Mouse (Mus musculus): ENCODE data around the gene Higd1b.
A peak's percentile ranks its signal among the peaks of the same experiment; 100 is the strongest.

The Higd1b gene

DNA sequence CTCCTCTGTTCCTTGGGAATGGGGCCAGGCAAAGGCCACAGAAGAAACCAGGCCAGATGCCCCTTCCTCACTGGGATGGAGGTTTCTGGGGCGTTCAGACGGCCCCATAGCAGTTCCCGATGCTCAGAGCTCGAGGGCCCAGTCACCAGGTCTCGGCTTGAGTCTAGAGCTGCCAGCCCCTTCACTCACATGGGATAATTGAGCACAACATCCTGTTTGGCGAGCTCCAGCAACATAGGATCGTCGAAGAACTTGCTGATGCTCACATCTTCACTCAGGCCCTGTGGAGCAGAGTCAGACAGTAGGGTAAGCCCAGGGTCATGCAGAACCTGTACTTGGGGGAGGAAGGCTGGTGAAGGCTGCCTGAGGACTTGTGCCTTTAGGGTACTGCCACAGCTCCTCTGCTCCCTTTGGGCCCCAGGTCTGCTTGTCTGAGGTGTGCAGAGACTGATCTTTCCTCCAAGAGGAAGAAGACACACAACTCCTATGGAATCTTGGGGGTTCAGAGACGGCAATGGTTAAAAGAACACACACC lies 3.0 kb downstream of the Higd1b start:
- no peak for DNase-seq

DNA sequence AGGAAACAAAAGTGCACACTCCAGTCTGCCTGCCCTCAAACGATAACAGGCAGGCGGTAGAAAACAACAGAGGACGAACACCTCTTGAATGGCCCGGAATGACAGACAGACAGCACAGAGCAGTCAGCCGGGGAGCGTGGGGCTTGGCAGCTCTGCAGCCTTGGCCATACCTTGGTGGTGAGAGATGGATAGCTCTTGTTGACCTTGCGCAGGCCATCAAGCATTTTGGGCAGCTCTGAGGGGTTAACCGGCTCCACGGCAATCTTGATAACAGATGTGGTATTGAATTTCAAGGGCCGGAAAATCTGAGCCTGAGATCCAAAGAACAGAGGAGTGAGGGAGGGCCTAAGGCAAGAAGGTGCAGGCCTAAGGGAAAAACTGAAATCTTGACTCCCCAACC lies 10.3 kb downstream of the Higd1b start:
- DNase-seq, result no peak

GRCm38 (mm10) chr11:102851883-102852282 lies 16.2 kb downstream of the Higd1b start:
- DNase-seq, result peak; percentile 77

GRCm38 (mm10) chr11:102853760-102854159 lies 18.1 kb downstream of the Higd1b start:
- DNase-seq, result no peak

DNA sequence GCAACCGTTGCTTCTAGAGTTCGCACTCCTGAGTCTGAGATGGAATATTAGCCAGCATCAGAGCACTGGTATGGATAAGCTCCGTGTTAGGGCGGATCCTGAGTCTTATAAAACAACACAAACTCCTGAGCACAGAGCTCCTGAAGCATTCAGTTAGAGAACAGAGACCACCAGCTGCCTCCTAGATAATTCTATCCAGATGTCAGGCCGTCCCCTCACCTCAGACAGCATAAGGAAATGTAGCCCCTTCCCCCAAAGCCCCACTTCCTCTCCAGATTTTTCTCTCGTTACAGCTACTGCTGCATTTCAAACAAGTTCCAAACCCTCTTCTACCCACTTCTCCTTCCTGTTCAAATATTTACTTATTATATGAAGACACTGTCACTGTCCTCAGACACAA lies 20.3 kb downstream of the Higd1b start:
- DNase-seq, result no peak

DNA sequence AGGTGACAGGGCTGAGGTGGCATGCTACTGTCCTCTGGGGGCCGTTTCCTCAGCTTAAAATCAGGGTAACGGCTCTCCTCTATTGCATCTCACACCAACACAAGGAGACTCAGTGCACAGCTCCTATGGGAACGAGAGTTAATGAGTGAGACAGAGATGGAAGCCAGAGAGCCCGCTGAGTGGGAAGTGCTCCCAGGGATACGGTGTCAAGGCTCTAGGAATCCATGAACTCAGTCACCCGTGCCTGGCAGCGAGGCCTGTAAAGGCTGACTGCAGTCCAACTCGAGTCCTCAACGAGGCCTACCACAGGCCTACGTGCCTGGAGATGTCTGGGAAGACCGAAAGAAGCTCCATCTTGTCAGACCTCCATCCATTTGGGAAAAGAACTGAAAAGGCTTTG lies 23.3 kb downstream of the Higd1b start:
- DNase-seq, result no peak

DNA sequence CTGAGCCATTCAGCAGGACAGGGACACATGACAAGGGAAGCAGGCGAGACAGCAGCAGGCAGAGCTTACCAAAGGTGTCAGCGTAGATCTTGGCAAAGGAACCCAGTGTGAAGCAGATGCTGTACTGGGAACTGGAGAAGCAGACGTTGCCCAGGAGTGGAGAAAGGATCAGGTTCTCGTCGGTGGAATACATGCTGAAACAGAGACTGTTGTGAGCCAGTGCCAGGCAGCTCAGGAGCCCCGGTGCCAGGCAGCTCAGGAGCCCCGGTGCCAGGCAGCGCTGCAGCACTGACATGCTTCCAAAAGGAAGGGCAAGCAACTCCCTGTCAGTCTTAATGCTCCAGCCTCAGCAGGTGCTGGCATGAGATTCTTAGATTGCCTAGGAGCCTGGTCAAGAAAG lies 24.3 kb downstream of the Higd1b start:
- DNase-seq, result no peak

- peak; percentile 82 for DNase-seq
Measured at GRCm38 (mm10) chr11:102864272-102864671, 28.6 kb downstream of the Higd1b start.

DNA sequence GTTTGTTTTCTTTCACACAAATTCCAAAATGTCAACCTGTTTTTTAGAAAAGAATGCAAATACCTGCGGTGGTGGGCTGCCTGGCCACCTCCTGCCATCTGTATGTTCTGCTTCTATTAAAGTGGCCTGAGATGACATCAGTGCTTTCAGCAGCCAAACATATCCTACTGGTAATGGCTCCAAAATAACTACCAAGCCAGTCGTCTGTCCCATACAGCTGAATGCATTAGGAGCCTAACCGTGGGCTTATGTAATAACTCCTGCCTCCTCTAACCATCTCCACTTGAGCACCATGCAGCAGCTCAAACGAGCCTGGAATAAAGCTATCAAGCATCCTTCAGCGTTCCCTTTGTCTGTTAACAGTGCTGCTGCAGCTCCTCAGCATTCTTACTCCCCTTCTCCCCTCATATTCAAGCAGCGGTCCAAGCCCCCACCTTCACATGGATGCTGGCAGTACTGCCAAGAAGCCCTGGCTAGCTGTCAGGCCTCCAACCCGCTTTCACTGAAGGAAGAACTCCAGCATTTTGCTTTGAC lies 39.2 kb downstream of the Higd1b start:
- no peak for DNase-seq

DNA sequence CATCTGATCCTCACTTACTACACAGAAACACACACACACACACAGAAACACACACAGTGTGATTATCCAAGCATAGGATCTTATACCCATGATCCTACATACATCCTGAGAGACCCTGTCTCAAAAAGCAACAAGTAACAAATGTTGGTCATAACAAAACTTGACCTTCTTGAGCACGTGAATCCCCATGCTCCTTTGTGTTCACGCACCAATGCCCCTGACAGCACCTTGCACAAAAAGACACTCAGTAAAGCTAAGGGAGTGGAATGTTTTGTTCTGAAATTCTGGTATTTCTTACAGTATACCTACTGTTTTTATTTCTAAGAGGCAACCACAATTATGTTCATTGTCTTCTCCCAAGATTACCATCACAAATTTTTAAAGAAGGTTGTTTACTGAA lies 43.9 kb downstream of the Higd1b start:
- no peak for DNase-seq

GRCm38 (mm10) chr11:102880585-102881313 lies 45.1 kb downstream of the Higd1b start, which contains the start of the genes Eftud2 and Ccdc103:
TSS of gene Eftud2 (minus strand) at chr11:102880985.
TSS of gene Ccdc103 (plus strand) at chr11:102881204.
- DNase-seq, result peak; percentile 95

GRCm38 (mm10) chr11:102881314-102882198 lies 45.9 kb downstream of the Higd1b start:
- no peak for DNase-seq

GRCm38 (mm10) chr11:102884616-102885219 lies 49.1 kb downstream of the Higd1b start, which contains the start of gene Fam187a:
TSS of gene Fam187a (plus strand) at chr11:102885169.
- DNase-seq, result no peak

GRCm38 (mm10) chr11:102887433-102887832 lies 51.8 kb downstream of the Higd1b start:
- no peak for DNase-seq
